Mouse (Mus musculus): ENCODE data around the gene Anapc7. TPM values are rescaled to one million over a fixed set of nuclear protein-coding genes. Genes with fewer than 3 reads are reported as not detected.
"Not testable (repeated sequence)": the region's sequence is repeated elsewhere in the genome, so short reads cannot be mapped to it uniquely, and the experiment has no call there.

Gene Anapc7
- polyA plus RNA-seq, 1 experiment from 2014 or later, result 18.9 TPM

DNA sequence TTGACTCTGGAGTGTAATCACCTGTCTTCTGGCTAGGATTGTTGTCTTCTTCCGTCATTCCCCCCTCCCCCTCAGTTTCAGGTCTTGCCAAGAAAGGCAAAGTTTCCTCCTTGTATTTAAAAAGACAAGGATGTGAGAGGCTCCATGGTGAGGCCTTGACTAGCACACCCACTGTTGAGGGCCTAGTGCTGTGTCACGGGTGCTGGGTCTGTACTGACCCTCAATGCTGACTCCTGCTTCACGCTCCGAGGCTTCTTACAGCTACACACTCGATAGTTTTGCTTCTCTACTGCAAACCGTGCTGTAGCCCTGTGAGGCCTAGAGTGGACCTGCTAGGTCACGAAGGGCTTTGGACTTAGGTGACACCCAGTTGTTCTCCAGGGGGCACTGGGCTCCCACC, 30.7 kb downstream of the Anapc7 start:
- Histone ChIP-seq H3K9ac (no peak overlapping the region), H3K4me3 (replicated peaks) (no peak overlapping the region), H3K9me3 (replicated peaks) (no peaks in the 10 kb centered on the region), H3K36me3 (peaks cover 63% of the 10 kb centered on the region), H3K4me1 (replicated peaks) (0 out of 2 replicates have a peak, but pooled peaks cover 4% of the 10 kb centered on the region), H3K27me3 (no peaks in the 10 kb centered on the region), H3K4me2 (no peak overlapping the region), H3K27ac (no peak overlapping the region)
- 79% methylated on average over 7 of the region's 7 CpGs for WGBS (ENCODE audit: insufficient replicate concordance)
- ATAC-seq (ENCODE audit: low read depth), result no peak
- DNase-seq, result no peak

DNA sequence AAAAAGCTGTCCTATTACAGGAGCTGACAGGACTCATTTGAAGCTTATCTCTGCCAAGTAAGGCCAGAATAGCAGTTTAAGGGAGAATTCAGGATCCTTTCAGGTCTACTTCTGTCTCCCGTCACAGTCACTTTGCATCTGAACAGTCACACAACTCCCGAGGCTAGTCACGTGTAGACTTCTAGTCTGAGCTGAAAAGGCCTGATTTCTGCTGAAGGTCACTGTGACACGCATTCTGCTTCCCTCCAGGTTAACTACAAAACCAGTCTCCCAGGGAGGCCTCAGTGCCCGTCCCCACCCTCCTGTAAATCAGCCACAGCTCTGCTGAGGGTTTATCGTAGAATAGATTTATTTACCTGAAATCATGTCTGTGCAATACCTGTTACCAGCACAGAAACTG, 31.7 kb downstream of the Anapc7 start:
- Histone ChIP-seq H3K27me3 (no peaks in the 10 kb centered on the region), H3K4me2 (no peak overlapping the region), H3K9ac (no peak overlapping the region), H3K4me3 (replicated peaks) (no peak overlapping the region), H3K9me3 (replicated peaks) (no peaks in the 10 kb centered on the region), H3K4me1 (replicated peaks) (0 out of 2 replicates have a peak, but pooled peaks cover 4% of the 10 kb centered on the region), H3K36me3 (peaks cover 70% of the 10 kb centered on the region), H3K27ac (no peak overlapping the region)
- DNase-seq (no peak), ATAC-seq (ENCODE audit: low read depth) (no peak)
- WGBS (ENCODE audit: insufficient replicate concordance), result 81% methylated on average over 6 of the region's 6 CpGs

DNA sequence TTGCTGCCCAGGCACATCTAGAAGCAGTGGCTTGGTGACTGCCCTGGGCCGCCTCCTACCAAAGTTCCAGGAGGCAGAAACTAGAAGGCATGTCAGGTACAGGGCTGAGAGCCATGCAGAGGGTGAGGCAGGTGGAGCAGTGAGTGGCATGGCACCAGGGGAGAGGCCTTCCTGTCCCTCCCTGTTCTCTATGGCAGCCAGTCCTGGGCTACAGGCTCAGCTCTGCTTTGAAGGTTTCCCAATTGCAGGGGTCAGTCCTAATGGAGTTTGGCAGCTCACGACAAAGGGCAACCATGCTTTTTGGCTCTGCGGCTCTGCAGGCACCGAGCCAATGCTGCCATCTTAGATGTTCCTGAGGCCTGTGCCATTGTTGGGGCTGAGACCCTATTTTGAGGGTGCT, 32.9 kb downstream of the Anapc7 start:
- DNase-seq (no peak), ATAC-seq (ENCODE audit: low read depth) (no peak)
- Histone ChIP-seq H3K9me3 (replicated peaks) (no peaks in the 10 kb centered on the region), H3K36me3 (peaks cover 83% of the 10 kb centered on the region), H3K9ac (no peak overlapping the region), H3K4me2 (no peak overlapping the region), H3K27ac (no peak overlapping the region), H3K27me3 (no peaks in the 10 kb centered on the region), H3K4me1 (replicated peaks) (0 out of 2 replicates have a peak, but pooled peaks cover 4% of the 10 kb centered on the region), H3K4me3 (replicated peaks) (no peak overlapping the region)
- 87% methylated on average over 4 of the region's 4 CpGs for whole genome bisulfite sequencing (ENCODE audit: insufficient replicate concordance)

DNA sequence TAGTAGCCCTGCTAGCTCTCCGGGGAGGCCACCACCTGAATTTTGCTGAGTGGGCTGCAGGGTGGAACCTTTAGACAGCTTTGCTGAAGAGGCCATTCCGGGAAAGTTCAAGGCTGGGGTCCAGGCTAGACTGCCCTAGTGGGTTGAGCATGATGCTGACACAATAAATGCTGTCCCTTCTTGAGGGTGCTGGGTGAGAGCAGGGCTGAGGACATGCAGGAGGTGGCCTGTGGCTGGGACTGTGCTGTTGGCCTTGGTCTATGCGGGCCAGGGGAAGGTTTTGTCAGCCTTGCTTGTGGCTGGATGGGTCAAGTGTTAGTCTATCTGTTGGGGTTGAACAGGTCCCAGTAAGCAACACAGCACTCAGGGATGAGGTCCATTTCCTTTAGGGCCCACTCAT, 33.4 kb downstream of the Anapc7 start:
- no peak overlapping the region for H3K4me2 ChIP-seq

DNA sequence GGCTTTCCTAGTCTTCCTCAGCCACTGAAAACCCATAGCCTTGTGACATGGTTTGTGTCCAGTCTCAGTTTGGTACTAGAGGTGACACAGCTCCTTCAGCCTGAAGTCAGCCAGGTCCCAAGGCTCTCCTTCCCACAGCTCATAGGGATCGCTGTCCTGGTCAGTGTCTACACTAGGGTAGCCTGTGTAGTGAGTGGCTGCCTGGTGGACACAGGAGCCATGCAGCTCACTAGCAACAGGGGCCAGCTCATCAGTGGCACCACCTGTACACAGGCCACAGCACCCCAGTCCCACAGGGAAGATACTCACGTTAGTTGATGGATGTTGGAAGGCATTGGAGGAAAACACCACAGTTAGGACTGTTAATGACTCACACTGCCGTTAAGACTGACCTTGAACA, 34.1 kb downstream of the Anapc7 start:
- no peak for DNase-seq
- H3K27ac ChIP-seq, result no peak overlapping the region
- no peak overlapping the region for H3K4me2 ChIP-seq
- 0 out of 2 replicates have a peak, but pooled peaks cover 4% of the 10 kb centered on the region for H3K4me1 ChIP-seq (replicated peaks)
- peaks cover 94% of the 10 kb centered on the region for H3K36me3 ChIP-seq
- ATAC-seq (ENCODE audit: low read depth), result no peak
- H3K4me3 ChIP-seq (replicated peaks), result no peak overlapping the region
- H3K9me3 ChIP-seq (replicated peaks), result no peaks in the 10 kb centered on the region
- no peaks in the 10 kb centered on the region for H3K27me3 ChIP-seq
- 89% methylated on average over 3 of the region's 3 CpGs for WGBS (ENCODE audit: insufficient replicate concordance)
- no peak overlapping the region for H3K9ac ChIP-seq

More for the DNA sequence above, 33.4 kb downstream of the Anapc7 start:
- H3K27me3 ChIP-seq, result no peaks in the 10 kb centered on the region
- ATAC-seq (ENCODE audit: low read depth), result no peak
- WGBS (ENCODE audit: insufficient replicate concordance), result 86% methylated on average over 3 of the region's 3 CpGs
- H3K9ac ChIP-seq, result no peak overlapping the region
- no peak for DNase-seq
- H3K9me3 ChIP-seq (replicated peaks), result no peaks in the 10 kb centered on the region
- no peak overlapping the region for H3K27ac ChIP-seq
- peaks cover 87% of the 10 kb centered on the region for H3K36me3 ChIP-seq
- 0 out of 2 replicates have a peak, but pooled peaks cover 4% of the 10 kb centered on the region for H3K4me1 ChIP-seq (replicated peaks)
- no peak overlapping the region for H3K4me3 ChIP-seq (replicated peaks)

DNA sequence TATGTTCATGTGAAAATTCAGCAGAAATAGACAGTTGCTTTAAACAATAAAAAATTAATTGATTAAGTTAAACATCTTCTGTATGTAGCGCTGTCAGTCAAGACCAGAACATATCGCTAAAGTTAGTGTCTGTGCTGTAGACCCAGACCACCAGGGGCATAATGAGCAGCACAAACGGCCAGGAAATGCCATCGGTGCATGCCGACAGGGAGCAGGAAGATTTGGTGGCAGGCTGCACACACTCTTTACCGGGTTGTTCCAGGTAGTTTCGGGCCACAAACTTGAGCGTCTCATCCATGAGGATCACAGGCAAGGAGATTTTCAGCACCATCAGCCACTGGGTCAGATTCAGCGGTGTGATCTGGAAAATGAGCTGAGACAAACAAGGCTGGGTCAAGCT, 35.6 kb downstream of the Anapc7 start:
- H3K27ac ChIP-seq; H3K27me3 ChIP-seq; H3K4me2 ChIP-seq; H3K9ac ChIP-seq; DNase-seq; H3K4me3 ChIP-seq (replicated peaks); H3K4me1 ChIP-seq (replicated peaks); ATAC-seq (ENCODE audit: low read depth); H3K9me3 ChIP-seq (replicated peaks): not testable (repeated sequence)
- WGBS (ENCODE audit: insufficient replicate concordance), result 86% methylated on average over 9 of the region's 9 CpGs
- peaks cover 99% of the 10 kb centered on the region for H3K36me3 ChIP-seq

DNA sequence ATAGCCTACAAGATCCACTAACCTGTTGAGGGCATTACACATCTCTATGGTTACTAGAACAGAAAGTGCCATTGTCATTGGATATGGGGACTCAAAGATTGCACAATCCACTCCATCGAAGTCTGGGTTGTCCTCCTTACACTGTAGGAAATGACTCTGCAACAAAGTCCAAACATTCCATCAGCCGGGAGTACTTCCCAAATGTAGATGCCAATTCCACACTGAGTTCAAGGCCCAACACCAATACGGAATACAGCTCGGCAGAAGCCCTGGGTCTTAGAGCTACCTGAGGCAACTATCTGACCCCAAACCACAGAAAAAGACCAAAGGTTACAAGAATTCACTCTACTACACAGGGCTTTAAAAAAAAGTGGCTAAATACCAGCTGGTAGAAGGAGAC, 36.6 kb downstream of the Anapc7 start:
- no peak overlapping the region for H3K4me2 ChIP-seq
- H3K9me3 ChIP-seq (replicated peaks), result no peaks in the 10 kb centered on the region
- no peak for ATAC-seq (ENCODE audit: low read depth)
- no peaks in the 10 kb centered on the region for H3K4me1 ChIP-seq (replicated peaks)
- H3K27me3 ChIP-seq, result no peaks in the 10 kb centered on the region
- H3K27ac ChIP-seq, result no peak overlapping the region
- no peak overlapping the region for H3K9ac ChIP-seq
- peaks cover 99% of the 10 kb centered on the region for H3K36me3 ChIP-seq
- 73% methylated on average over 4 of the region's 4 CpGs for WGBS (ENCODE audit: insufficient replicate concordance)
- no peak for DNase-seq
- H3K4me3 ChIP-seq (replicated peaks), result no peak overlapping the region

DNA sequence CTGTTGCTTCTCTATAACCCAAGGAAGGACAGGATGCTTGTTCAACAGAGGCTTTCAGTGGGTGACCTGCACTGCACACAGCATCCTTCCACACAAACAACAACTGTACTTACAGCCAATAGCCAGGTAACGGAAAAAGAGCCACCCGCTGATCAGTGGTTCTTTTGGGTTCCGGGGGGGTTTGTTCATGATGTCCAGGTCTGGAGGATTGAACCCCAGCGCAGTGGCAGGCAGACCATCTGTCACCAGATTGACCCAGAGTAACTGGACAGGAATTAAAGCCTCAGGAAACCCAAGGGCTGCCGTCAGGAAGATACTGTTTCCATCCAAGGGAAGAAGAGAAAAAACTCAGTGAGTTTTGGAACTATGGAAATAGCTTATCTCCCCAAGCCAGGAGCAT, 37.8 kb downstream of the Anapc7 start:
- no peaks in the 10 kb centered on the region for H3K9me3 ChIP-seq (replicated peaks)
- H3K4me2 ChIP-seq, result no peak overlapping the region
- H3K9ac ChIP-seq, result no peak overlapping the region
- H3K27ac ChIP-seq, result no peak overlapping the region
- 89% methylated on average over 5 of the region's 5 CpGs for WGBS (ENCODE audit: insufficient replicate concordance)
- H3K36me3 ChIP-seq, result peaks cover 99% of the 10 kb centered on the region
- ATAC-seq (ENCODE audit: low read depth) (no peak), DNase-seq (no peak)
- no peaks in the 10 kb centered on the region for H3K4me1 ChIP-seq (replicated peaks)
- no peaks in the 10 kb centered on the region for H3K27me3 ChIP-seq
- no peak overlapping the region for H3K4me3 ChIP-seq (replicated peaks)

DNA sequence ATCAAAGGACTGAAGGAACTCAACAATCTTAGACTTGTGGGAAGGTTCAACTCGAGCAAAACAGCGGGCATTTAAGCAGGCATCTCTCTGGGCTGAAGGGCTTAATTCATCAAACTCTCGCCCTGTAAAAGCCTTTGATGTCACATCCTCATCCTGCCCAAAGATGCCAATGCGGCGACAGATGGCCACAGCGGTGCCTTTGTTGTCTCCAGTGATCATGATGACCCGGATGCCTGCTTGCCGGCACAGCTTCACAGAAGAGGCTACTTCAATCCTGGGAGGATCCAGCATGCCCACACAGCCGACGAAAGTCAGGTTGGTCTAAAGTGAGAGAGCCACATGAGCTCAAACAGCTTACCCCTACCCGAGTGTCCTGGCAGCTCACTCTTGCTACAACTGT, 39.2 kb downstream of the Anapc7 start:
- H3K9ac ChIP-seq, result no peak overlapping the region
- peaks cover 99% of the 10 kb centered on the region for H3K36me3 ChIP-seq
- no peak overlapping the region for H3K4me3 ChIP-seq (replicated peaks)
- H3K4me2 ChIP-seq, result no peak overlapping the region
- 91% methylated on average over 11 of the region's 11 CpGs for WGBS (ENCODE audit: insufficient replicate concordance)
- DNase-seq, result no peak
- no peaks in the 10 kb centered on the region for H3K27me3 ChIP-seq
- H3K9me3 ChIP-seq (replicated peaks), result no peaks in the 10 kb centered on the region
- ATAC-seq (ENCODE audit: low read depth), result no peak
- H3K4me1 ChIP-seq (replicated peaks), result no peaks in the 10 kb centered on the region
- no peak overlapping the region for H3K27ac ChIP-seq

DNA sequence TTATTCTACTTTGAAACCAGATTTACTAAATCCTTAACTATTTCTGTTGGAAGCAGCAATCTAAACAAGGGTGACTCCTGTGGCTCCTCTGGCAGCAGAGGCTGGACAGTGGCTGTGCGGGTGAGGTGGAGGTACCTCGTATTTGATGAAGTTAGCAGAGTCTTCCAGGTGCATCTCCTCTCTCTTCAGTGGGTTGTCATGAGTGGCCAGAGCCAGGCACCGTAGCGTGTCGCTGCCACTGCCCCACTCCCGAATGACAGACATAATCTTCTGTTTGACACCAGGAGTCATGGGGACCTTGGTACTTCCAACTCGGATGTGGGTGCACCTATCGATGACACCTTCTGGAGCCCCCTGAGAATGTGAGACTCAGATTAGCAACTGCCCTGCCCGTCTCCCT, 39.9 kb downstream of the Anapc7 start:
- Histone ChIP-seq H3K27me3 (no peaks in the 10 kb centered on the region), H3K4me3 (replicated peaks) (no peak overlapping the region), H3K4me2 (no peak overlapping the region), H3K4me1 (replicated peaks) (no peaks in the 10 kb centered on the region), H3K36me3 (peaks cover 100% of the 10 kb centered on the region), H3K9me3 (replicated peaks) (no peaks in the 10 kb centered on the region), H3K27ac (no peak overlapping the region), H3K9ac (no peak overlapping the region)
- ATAC-seq (ENCODE audit: low read depth) (no peak), DNase-seq (no peak)
- WGBS (ENCODE audit: insufficient replicate concordance), result 89% methylated on average over 9 of the region's 9 CpGs

DNA sequence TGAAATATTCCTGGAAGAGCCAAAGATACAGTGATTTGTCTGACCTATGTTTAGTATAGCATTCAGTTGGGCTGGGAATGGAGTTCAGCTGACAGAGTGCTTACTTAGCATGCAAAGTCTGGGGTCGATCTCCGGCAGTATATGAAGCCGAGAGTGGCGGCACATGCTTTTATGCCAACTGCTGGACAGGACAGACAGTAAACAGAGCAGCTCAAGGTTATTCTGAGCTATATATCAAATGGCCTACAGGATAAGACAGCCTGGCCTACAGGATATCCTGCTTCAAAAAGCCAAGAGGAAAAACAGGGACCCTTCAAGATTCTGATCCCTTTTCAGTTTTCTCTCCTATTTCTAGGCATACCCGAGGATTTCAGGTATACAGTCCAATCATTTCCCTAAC, 50.2 kb downstream of the Anapc7 start:
- DNase-seq (no peak), ATAC-seq (ENCODE audit: low read depth) (no peak)
- H3K4me3 ChIP-seq (replicated peaks), result no peak overlapping the region
- WGBS (ENCODE audit: insufficient replicate concordance), result 83% methylated on average over 5 of the region's 5 CpGs
- H3K4me2 ChIP-seq, result no peak overlapping the region
- peaks cover 94% of the 10 kb centered on the region for H3K36me3 ChIP-seq
- peaks cover 9% of the 10 kb centered on the region for H3K4me1 ChIP-seq (replicated peaks)
- H3K9me3 ChIP-seq (replicated peaks), result no peaks in the 10 kb centered on the region
- no peak overlapping the region for H3K27ac ChIP-seq
- H3K9ac ChIP-seq, result no peak overlapping the region
- H3K27me3 ChIP-seq, result no peaks in the 10 kb centered on the region

DNA sequence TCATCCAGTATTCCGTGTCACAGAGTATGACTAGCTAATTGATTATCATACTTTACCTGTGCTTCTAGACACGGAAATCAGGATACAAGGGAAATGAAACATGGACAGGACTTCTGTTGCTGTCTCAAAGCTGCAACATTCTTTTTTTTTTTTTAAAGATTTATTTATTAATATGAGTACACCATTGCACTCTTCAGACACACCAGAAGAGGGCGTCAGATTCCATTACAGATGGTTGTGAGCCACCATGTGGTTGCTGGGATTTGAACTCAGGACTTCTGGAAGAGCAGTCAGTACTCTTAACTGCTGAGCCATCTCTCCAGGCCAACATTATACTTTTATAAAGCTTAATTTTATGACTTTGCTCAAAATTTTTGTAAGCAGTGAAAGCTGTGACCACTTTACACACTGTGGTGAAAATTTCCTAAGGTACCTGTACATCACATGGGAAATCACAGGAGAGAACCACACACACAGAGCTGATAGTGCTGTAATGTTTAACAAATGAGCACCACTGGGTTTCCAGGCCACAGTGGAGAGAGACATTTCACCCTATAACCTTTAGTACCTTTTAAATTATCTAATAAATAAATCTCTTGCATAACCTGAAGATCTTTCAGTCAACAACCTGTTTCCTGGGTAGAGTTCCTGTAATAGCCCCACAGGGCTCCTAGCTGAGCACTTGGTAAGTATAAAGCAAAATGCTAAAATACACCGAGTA, 53.3 kb downstream of the Anapc7 start:
- Histone ChIP-seq H3K4me2 (no peak overlapping the region), H3K4me3 (replicated peaks) (no peak overlapping the region), H3K27ac (no peak overlapping the region), H3K9me3 (replicated peaks) (no peaks in the 10 kb centered on the region), H3K9ac (no peak overlapping the region), H3K27me3 (no peaks in the 10 kb centered on the region), H3K36me3 (peaks cover 85% of the 10 kb centered on the region), H3K4me1 (replicated peaks) (peaks cover 13% of the 10 kb centered on the region)
- no peak for ATAC-seq (ENCODE audit: low read depth)
- DNase-seq, result no peak
- WGBS (ENCODE audit: insufficient replicate concordance), result 71% methylated on average over 4 of the region's 4 CpGs

All from liver, embryonic 13.5 days (tissue).